Mouse (Mus musculus) MEL-GATA-1-ER (cell line): ENCODE measurements around the gene Edem3.

Source experiments
- DNase-seq: peaks from one replicate; pipeline ENCODE4 v3.0.0-alpha.2; 2012; ENCODE audit warnings: low read depth; ENCODE audit errors: extremely low read depth

Edem3 gene

GRCm38 (mm10) chr1:151863135-151863796 is 108.1 kb downstream of the Edem3 start:
- no peak for DNase-seq

DNA sequence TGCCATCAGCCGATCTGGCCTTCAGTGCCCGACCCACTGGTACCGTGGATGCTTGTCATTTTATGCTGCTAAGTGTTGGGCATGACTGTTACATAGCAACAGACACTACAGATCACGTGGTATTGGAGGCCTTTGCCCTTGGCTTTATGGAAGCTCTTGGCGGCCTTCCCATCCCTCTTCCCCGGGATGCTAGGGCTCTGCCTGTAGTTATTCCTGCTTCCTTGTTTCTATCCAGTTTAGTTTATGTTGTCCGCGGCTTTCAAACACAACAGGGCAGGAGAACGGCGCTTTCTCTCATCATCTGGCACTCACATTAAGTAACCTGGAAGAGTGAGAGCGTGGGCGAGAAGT is 108.6 kb downstream of the Edem3 start:
- DNase-seq, result no peak

GRCm38 (mm10) chr1:151864326-151864725 is 109.2 kb downstream of the Edem3 start:
- DNase-seq, result no peak
